Mouse (Mus musculus): ENCODE measurements at regions not wholly inside any gene's neighbourhood (a gene's known extent, or its start where the extent isn't known, plus 50 kb on each side); places are given as distances from the start of the nearest gene placed in this dataset.

- no peak for DNase-seq (ENCODE audit: low read depth)
Measured at GRCm38 (mm10) chr3:142941319-142942024, 59.7 kb upstream of the Pkn2 start.

DNA sequence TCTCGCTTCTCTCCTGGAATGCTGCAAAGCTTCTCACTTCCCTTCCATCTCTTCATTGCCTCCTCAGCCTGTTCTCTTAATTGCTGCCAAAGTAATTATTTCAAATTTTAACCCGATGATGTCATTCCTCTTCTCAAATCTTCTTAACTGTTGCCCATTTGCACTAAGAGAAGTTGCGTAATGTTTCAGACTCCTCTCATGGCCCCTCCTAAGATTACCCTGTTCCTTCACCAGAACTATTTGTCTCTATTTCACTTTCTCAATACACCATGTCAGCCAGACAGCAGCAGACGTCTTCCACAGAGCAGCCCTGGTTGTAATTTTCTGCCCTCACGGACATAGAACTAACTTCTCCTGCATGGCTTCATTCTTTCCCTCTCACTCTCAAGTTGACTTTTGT is 59.1 kb upstream of the Pkn2 start:
- DNase-seq (ENCODE audit: low read depth), result no peak

- DNase-seq (ENCODE audit: low read depth), result no peak
Measured at GRCm38 (mm10) chr3:142939773-142940172, 58.0 kb upstream of the Pkn2 start.

DNA sequence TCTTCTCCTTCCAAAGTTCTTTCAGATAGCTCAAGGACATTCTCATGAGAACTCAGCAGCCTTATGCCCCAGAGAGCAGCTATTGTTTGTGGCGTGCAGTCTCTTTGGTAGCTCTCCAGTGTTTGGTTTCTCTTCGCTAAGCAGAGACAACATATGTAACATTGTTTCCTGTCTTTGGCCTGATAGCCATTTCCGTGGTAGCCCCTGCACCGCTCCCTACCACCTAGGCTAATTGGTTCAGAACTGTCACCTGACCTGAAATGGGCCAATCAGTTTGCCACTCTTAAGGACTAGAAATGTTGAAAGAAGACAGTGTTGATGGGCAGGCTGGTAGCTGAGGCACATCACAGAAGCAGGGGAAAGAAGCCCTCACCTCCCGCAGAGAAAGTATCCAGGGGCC is 54.1 kb upstream of the Pkn2 start:
- DNase-seq (ENCODE audit: low read depth), result no peak

GRCm38 (mm10) chr3:142934326-142934725 is 52.5 kb upstream of the Pkn2 start:
- DNase-seq (ENCODE audit: low read depth), result no peak

- no peak for DNase-seq (ENCODE audit: low read depth)
Measured at GRCm38 (mm10) chr3:142933684-142934259, 52.0 kb upstream of the Pkn2 start.
